Mouse (Mus musculus) retina, postnatal 1 day (tissue): Measurements from ENCODE around the gene Hs3st5.
"Not testable (repeated sequence)": the region's sequence is repeated elsewhere in the genome, so short reads cannot be mapped to it uniquely, and the experiment has no call there.

Source experiments
- DNase-seq: peaks from one replicate; pipeline ENCODE4 v3.0.0-alpha.2; 2012

Gene Hs3st5

DNA sequence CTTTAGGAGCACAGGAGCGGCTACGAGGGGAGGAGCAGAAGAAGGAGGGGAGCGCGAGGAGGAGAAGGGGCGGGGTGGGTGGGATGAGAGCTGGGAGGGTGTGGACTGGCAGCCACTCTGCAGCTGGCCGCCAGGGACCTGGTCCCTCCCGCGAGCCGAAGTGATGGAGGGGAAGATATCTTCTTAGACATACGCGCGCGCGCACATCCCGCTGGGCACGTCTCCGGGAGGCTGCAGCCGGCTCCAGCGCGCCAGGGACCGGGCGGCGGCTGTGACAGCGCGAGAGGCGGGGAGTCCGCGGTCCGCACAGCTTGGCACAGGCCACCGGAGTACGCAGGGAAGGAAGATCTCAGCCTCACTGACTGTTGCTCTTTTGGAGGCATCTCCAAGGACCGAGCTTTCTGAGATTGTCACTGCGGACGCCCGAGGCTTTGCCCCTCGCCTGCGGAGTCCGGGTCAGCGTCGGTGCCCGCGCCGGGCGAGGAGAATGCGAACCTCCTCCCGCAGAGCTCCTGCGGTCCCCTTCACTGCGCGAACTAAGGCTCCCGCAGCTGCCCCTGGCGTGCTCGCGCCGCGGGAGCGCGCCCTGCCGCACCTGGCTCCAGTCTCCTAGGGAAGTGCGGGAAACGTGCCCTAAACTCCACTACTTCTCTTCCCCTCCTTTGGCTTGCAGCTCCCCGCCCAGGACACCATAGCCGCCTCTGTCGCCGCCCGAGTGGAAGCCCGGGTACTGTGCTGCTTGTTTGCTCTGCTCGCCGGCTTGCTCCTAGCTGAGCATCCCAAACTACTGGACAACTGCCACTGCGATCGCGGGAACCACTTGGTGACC is at the start of gene Hs3st5:
TSS of gene Hs3st5 (plus strand) at position 88 of the 829 bp plus-strand sequence.
- DNase-seq: peak; percentile 96

GRCm38 (mm10) chr10:36468664-36469063 is 38.0 kb upstream of the Hs3st5 start:
- no peak for DNase-seq

DNA sequence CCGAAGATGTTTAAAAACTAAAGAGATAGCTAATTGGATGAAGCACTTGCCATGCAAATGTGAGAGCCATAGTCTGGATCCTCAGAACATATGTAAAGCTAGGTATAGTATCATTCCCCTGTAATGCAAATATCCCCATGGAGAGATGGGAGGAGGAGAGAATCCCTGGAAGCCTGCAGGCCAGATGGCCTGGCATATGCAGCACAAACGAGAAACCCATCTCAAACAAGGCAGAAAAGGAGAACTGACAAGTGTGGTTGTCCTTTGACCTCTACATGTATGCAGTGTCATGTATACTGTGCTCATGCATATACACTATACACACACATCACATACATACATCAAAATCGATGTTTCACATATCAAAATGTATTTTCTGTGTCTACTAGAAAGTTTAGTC is 35.5 kb upstream of the Hs3st5 start:
- DNase-seq: peak; percentile 58

- DNase-seq: no peak
Observed at GRCm38 (mm10) chr10:36474834-36475233, 31.8 kb upstream of the Hs3st5 start.

DNA sequence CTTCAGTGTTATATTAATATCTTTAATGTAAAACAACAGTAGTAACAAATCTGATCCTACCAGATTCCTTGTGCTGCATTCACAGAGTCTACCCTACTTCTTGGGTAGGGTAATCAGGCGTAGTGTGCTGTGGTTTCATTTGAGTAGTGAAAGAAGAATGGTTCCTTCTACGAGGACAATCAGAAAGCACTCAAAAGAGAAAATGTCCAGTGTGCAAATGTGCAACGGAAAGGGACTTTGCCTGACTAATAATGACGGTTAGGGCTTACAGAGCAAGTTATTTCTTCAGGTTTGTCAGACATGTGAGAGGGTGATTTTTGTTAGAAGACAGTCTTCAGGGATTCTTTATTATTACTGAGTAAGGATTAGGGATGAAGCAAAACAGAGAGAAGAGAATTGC is 29.1 kb upstream of the Hs3st5 start:
- no peak for DNase-seq

GRCm38 (mm10) chr10:36483362-36483761 is 23.3 kb upstream of the Hs3st5 start:
- DNase-seq: peak; percentile 85

GRCm38 (mm10) chr10:36484011-36484410 is 22.6 kb upstream of the Hs3st5 start:
- DNase-seq: peak; percentile 57

DNA sequence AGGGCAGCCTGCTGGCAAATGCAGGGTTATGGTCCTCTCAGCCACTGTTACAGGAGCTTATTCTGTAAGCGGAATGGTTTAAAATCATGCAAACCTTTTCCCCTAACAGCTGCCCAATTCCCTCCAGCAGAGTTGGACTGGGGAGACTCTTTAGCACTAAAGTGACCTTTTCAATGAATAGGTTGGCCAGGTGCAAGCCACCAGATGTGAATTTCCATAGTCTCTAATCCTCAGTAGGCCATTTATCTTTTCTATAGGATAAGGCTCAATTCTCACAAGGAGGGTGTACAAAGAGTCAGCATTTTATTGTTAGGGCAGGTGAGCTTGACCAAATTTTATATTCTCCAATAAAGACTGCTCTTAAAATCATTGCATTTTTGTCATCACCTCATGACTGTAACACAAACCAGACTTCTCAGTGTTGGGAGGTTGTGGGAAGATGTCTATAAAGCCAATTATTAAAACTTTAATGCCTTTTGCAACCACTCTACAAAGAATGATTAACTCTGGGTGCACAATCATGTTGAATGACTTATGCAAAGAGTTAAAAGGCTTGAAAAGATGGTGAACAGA is 21.8 kb upstream of the Hs3st5 start:
- DNase-seq: no peak

GRCm38 (mm10) chr10:36493566-36493965 is 13.0 kb upstream of the Hs3st5 start:
- DNase-seq: no peak

DNA sequence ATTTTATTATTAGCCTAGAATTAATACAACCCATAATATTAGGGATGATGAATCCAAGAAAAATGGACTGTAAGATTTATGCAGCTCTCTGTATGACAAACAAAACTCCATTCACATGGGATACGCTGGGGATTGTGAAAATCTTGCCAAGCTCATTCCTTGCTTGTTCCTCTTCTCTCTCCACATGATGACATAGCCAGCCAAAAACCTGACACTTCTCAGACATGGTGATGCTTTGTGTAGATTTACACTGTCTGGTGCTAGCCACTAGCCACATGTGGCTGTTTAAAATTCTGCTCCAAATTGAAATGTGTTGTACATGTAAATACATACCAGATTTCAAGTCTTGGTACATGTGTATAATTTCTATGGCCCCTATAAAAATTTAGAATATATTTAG is 6.9 kb upstream of the Hs3st5 start:
- no peak for DNase-seq

DNA sequence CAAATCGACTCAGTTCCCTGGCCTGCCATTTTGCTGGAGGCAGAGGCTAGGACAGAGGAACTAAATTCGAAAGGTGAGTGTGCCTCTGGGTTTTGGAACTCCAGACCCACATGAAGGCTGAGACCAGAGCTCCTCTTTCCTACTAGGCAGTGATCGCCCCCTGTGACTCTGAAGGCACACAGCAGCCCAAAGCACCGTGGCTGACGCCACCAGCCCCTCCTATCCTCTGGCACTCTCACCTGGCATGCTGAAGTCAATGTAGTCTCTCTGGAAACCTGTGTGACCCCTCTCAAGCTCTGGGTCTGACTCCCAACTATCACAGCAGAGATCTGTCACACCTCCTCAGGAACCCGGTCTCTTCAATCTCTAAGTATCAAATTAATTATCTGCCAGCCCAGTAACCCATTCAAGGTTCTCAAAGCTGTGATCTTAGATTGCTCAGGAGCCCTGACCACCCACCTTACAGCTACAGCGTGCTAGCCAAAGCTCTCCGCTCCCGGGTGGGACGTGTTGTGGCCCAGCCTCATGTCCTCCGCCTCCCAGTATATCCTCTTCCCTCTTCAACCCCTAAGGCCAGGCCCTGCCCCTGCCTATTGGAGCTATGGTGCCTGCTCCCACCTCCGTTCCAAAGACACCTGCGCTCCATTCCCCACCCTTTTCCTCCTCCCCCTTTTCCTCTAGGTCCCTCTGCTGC is 434 bp upstream of the Hs3st5 start:
- DNase-seq: peak; percentile 60

DNA sequence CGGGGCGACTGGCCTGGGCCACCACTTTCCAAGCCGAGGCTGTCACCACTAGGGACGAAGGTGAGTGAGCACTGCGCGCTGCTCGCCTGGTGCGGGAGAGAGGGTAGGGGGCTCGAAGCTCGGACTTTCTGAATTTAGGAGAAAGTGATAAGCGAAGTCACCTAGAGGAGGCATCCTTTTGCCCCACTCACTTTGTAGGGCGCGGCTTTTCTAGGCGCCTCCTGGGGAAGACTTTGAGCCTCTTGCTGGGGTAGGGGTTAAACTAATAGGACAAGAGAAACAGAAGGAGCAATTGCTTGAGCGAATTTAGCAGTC is 899 bp downstream of the Hs3st5 start:
- no peak for DNase-seq

DNA sequence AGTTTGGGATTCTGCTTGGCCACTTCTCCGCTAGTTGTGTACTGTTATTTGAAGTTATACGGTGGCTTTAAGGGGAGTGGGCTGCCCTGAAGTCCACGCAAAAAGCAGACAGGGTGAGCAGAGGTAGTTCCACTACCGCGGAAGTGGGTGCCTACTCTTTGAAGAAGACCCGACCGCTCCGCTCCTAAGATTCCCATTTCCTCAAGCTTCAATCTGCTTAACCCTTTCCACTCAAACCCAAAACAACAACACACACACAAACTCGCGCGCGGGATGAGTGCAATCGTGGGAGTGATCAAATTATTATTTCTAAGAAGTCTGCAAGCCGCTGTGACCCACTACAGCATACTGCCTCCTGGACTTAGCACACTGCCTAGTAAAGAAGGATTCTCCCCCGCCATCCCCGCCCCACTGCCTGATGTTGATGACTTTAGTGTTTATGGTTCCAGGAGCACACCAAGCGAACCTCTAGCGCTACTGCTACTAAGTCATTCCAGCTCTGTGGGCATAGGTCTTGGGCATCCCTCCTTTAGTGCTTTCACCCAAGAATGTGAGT is 1.5 kb downstream of the Hs3st5 start:
- DNase-seq: peak; percentile 42

- peak; percentile 36 for DNase-seq
Observed at GRCm38 (mm10) chr10:36509477-36509876, 2.9 kb downstream of the Hs3st5 start.

DNA sequence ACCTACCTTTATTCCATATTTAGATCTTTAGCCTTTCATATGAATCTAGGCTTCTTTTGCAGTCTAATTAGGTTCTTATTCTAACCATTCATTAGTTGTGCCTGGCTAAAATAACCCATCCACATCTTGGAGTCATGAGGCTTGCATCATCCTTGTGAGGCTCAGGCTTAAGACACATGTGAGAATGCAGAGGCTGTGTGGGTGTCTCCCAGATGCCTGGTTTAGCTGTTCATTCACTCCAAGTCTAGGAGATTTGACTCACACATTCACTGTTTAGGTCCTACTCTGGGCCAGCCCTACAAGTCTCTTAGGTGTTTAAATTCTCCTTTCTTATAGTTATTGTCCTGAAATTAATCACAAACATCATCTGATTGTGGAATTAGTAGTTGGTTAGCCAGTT is 17.3 kb downstream of the Hs3st5 start:
- no peak for DNase-seq

DNA sequence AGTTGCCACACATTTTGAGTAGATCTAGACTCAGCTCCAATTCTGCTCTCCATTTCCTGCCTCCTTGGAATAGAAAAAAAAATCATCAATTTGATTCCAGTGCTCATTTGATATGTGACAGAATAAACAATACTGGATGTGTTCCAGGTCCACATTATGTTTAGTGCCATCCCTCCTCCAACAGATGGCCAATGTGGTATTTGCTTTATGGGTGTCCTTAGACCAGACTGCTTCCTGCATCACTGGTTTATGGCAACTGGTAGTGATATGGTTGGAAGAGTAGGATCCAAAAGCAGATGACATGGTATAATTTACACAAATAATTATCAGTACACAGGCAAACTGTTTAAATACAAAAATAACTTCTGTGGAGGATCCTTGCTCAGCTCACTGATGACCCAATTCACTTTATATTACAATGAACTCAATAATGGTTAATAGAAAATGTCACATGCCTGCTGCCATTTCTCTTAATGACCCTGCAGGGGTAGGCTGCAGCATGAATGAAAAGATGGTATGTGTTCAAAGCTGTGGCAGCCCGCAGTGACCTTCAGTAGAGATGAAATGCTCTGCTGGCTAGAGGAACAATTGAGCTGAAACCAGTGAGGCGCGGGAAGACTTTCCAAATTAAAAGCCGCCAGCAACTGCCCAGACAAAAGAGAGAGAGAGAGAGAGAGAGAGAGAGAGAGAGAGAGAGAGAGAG is 27.2 kb downstream of the Hs3st5 start:
- DNase-seq: peak; percentile 91

DNA sequence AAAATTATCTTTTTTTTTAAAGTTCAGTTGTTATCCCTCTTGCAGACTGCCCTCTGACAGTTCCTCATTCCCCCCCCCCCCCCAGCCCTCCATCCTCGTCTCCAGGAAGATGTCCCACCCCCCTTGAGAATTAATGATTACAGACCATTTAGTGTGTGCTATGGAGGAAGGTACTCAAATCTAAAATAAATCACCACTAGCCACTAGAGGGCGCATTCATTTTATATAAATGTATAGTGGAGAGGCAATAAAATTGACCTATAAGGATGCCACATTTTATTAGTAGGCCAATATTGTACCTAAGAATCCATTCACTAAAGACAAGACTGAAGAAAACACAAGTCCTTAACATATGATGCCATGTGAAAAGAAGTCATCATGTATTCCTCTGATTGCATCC is 40.0 kb downstream of the Hs3st5 start:
- DNase-seq: peak; percentile 57

- not testable (repeated sequence) for DNase-seq
Observed at GRCm38 (mm10) chr10:36547713-36548112, 41.1 kb downstream of the Hs3st5 start.

DNA sequence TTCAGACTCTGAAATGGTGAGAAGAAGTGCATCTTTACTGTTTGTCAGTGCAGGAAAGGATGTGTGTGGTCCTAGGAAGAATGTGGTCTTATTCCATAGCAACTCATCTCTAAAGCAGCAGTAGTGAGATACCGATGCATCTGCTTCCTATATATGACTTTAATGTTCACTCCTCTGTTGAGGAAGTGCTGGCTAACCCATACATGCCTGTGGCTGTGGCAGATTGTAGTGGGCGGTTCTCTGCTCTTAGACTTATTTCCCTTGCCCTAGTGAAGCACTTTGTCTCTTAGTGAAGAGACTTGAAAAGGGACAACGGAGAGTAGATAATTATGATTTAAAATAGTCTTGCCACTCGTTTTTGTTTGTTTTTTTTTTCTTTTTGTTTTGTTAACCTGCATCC is 47.4 kb downstream of the Hs3st5 start:
- DNase-seq: no peak

DNA sequence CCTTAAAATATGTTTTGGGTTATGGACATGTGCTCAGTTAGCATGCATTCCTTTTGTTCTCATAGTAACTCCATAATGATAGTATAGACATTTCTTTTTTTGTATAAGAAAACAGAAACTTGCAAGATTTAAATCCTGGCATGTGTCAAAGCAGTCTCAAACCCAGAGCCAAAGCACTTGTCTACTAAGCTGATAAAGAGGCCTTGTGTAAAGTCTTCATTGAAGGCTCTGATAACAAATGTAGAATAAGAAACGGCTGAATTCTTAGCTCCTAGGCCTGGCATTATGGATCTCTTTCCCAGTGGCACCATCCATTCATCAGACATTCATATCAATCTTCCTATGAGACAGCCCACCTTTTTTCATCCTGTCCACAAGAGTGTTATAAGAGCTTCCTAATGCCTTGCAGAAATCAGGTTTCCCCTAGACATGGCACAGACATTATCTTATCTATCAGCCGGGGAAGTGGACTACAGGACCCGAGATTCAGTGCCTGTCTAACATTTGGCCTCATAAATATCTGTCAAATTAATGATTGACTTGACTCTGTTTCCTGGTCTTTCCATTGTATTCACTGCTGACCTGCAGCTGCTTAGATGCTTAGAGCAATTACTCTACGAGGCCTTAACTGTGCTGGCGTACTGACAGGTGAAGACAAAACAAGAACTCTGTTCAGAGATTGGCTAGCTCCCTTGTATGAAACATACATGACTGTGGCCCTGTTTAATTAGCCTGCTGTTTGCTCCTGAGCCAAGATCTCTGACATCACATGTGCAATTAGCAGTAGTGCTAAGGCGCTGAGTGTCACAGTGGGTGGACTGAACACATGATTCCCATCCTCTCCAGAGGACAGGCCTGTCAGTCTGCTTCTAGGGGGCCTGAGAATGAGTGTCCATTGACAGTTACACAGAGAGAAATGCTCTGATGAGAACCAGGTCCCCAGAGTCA is 48.6 kb downstream of the Hs3st5 start:
- DNase-seq: peak; percentile 65

DNA sequence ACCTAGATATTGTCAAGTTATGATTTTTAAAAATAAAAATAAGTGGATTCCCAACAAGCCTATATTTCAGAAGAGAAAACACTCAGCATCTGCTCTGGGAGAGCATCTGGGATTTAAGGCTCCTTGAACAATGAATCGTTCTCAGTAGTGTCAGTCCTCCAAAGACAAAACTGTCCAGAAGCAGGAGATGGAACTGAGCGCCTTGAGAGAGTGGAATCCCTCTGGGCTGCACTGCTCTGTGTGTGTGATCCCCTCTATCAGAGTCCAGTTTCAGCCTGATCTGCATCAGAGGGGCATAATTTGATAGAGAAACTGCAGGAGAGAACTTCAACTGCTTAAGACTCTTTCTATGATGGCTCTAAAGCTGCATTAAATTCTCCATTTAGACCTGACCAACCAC is 49.5 kb downstream of the Hs3st5 start:
- DNase-seq: no peak

GRCm38 (mm10) chr10:36557673-36558072 is 51.1 kb downstream of the Hs3st5 start:
- DNase-seq: no peak
